Mouse (Mus musculus): ENCODE results near the gene Dzip1l. TPM values are rescaled to one million over a fixed set of nuclear protein-coding genes. Genes with fewer than 3 reads are reported as not detected.

Dzip1l gene
- polyA plus RNA-seq, 1 experiment: 0.50 TPM

- Histone ChIP-seq H3K9me3 (no peaks in the 10 kb centered on the region), H3K36me3 (replicated peaks; ENCODE audit: low read length) (no peaks in the 10 kb centered on the region), H3K4me3 (replicated peaks) (no peak overlapping the region), H3K27me3 (replicated peaks) (peaks cover 3% of the 10 kb centered on the region), H3K4me1 (no peaks in the 10 kb centered on the region)
- TF ChIP-seq GATA1 (IDR thresholded peaks at IDR 0.05; ENCODE audit: borderline replicate concordance, low read length): no peak
- TF ChIP-seq FLI1 (IDR thresholded peaks at IDR 0.05; ENCODE audit: low read length): no peak
Observed at GRCm38 (mm10) chr9:99681980-99682570, 52.8 kb downstream of the Dzip1l start.

- no peaks in the 10 kb centered on the region for H3K4me1 ChIP-seq
- no peaks in the 10 kb centered on the region for H3K36me3 ChIP-seq (replicated peaks; ENCODE audit: low read length)
- peaks cover 3% of the 10 kb centered on the region for H3K27me3 ChIP-seq (replicated peaks)
- no peaks in the 10 kb centered on the region for H3K9me3 ChIP-seq
- TF ChIP-seq GATA1 (IDR thresholded peaks at IDR 0.05; ENCODE audit: borderline replicate concordance, low read length): no peak
- TF ChIP-seq FLI1 (IDR thresholded peaks at IDR 0.05; ENCODE audit: low read length): no peak
- no peak overlapping the region for H3K4me3 ChIP-seq (replicated peaks)
Observed at GRCm38 (mm10) chr9:99685061-99685521, 55.8 kb downstream of the Dzip1l start.

- H3K36me3 ChIP-seq (replicated peaks; ENCODE audit: low read length): no peaks in the 10 kb centered on the region
- H3K9me3 ChIP-seq: no peaks in the 10 kb centered on the region
- peaks cover 3% of the 10 kb centered on the region for H3K27me3 ChIP-seq (replicated peaks)
- TF ChIP-seq GATA1 (IDR thresholded peaks at IDR 0.05; ENCODE audit: borderline replicate concordance, low read length) (no peak), FLI1 (IDR thresholded peaks at IDR 0.05; ENCODE audit: low read length) (no peak)
- H3K4me3 ChIP-seq (replicated peaks): no peak overlapping the region
- H3K4me1 ChIP-seq: no peaks in the 10 kb centered on the region
Observed at GRCm38 (mm10) chr9:99685536-99686231, 56.4 kb downstream of the Dzip1l start.

GRCm38 (mm10) chr9:99689796-99690195, 60.5 kb downstream of the Dzip1l start:
- Histone ChIP-seq H3K27me3 (replicated peaks) (peaks cover 3% of the 10 kb centered on the region), H3K4me1 (no peaks in the 10 kb centered on the region), H3K4me3 (replicated peaks) (no peak overlapping the region), H3K36me3 (replicated peaks; ENCODE audit: low read length) (no peaks in the 10 kb centered on the region), H3K9me3 (peaks cover 3% of the 10 kb centered on the region; the same call in 1 of the 2 replicates)
- TF ChIP-seq FLI1 (IDR thresholded peaks at IDR 0.05; ENCODE audit: low read length) (no peak), GATA1 (IDR thresholded peaks at IDR 0.05; ENCODE audit: borderline replicate concordance, low read length) (no peak)

GRCm38 (mm10) chr9:99690386-99690785, 61.1 kb downstream of the Dzip1l start:
- Histone ChIP-seq H3K4me1 (no peaks in the 10 kb centered on the region), H3K27me3 (replicated peaks) (peaks cover 3% of the 10 kb centered on the region), H3K9me3 (peaks cover 6% of the 10 kb centered on the region; the same call in 1 of the 2 replicates), H3K4me3 (replicated peaks) (no peak overlapping the region), H3K36me3 (replicated peaks; ENCODE audit: low read length) (no peaks in the 10 kb centered on the region)
- no peak for TF ChIP-seq FLI1 (IDR thresholded peaks at IDR 0.05; ENCODE audit: low read length)
- TF ChIP-seq GATA1 (IDR thresholded peaks at IDR 0.05; ENCODE audit: borderline replicate concordance, low read length): no peak

- Histone ChIP-seq H3K36me3 (replicated peaks; ENCODE audit: low read length) (no peaks in the 10 kb centered on the region), H3K9me3 (peaks cover 16% of the 10 kb centered on the region; the same call in 1 of the 2 replicates), H3K27me3 (replicated peaks) (no peaks in the 10 kb centered on the region), H3K4me3 (replicated peaks) (no peak overlapping the region), H3K4me1 (peaks cover 4% of the 10 kb centered on the region; the same call in 1 of the 2 replicates)
- TF ChIP-seq GATA1 (IDR thresholded peaks at IDR 0.05; ENCODE audit: borderline replicate concordance, low read length) (no peak), FLI1 (IDR thresholded peaks at IDR 0.05; ENCODE audit: low read length) (no peak)
Observed at GRCm38 (mm10) chr9:99694961-99695360, 65.7 kb downstream of the Dzip1l start.

GRCm38 (mm10) chr9:99699752-99700389, 70.6 kb downstream of the Dzip1l start:
- no peaks in the 10 kb centered on the region for H3K27me3 ChIP-seq (replicated peaks)
- no peak overlapping the region for H3K4me3 ChIP-seq (replicated peaks)
- peaks cover 23% of the 10 kb centered on the region; the same call in 1 of the 2 replicates for H3K9me3 ChIP-seq
- TF ChIP-seq FLI1 (IDR thresholded peaks at IDR 0.05; ENCODE audit: low read length) (no peak), GATA1 (IDR thresholded peaks at IDR 0.05; ENCODE audit: borderline replicate concordance, low read length) (no peak)
- no peaks in the 10 kb centered on the region for H3K36me3 ChIP-seq (replicated peaks; ENCODE audit: low read length)
- H3K4me1 ChIP-seq: peaks cover 4% of the 10 kb centered on the region; the same call in 1 of the 2 replicates

- Histone ChIP-seq H3K27me3 (replicated peaks) (no peaks in the 10 kb centered on the region), H3K4me3 (replicated peaks) (no peak overlapping the region), H3K9me3 (peaks cover 25% of the 10 kb centered on the region), H3K36me3 (replicated peaks; ENCODE audit: low read length) (no peaks in the 10 kb centered on the region), H3K4me1 (peaks cover 4% of the 10 kb centered on the region; the same call in 1 of the 2 replicates)
- TF ChIP-seq GATA1 (IDR thresholded peaks at IDR 0.05; ENCODE audit: borderline replicate concordance, low read length) (no peak), FLI1 (IDR thresholded peaks at IDR 0.05; ENCODE audit: low read length) (no peak)
Observed at GRCm38 (mm10) chr9:99701187-99701586, 71.9 kb downstream of the Dzip1l start.

GRCm38 (mm10) chr9:99702215-99702614, 72.9 kb downstream of the Dzip1l start:
- Histone ChIP-seq H3K27me3 (replicated peaks) (no peaks in the 10 kb centered on the region), H3K4me1 (peaks cover 4% of the 10 kb centered on the region; the same call in 1 of the 2 replicates), H3K9me3 (peaks cover 25% of the 10 kb centered on the region), H3K36me3 (replicated peaks; ENCODE audit: low read length) (no peaks in the 10 kb centered on the region), H3K4me3 (replicated peaks) (no peak overlapping the region)
- no peak for TF ChIP-seq GATA1 (IDR thresholded peaks at IDR 0.05; ENCODE audit: borderline replicate concordance, low read length)
- TF ChIP-seq FLI1 (IDR thresholded peaks at IDR 0.05; ENCODE audit: low read length): no peak
